Mouse (Mus musculus) layer of hippocampus, adult 2 months (tissue): ENCODE measurements around the gene Fmo2. TPM values are rescaled to one million over a fixed set of nuclear protein-coding genes. Genes with fewer than 3 reads are reported as not detected.

Experiments used
- DNase-seq, 2 experiments: peaks; one replicate each; pipeline ENCODE4 v3.0.0; 2022; ENCODE audit warnings: low spot score in 2 of 2
- H3K27ac ChIP-seq: fragments of 200-600 bp; 2 replicates; pipeline ENCODE4 v1.8.1; 2022
- H3K4me3 ChIP-seq: fragments of 200-600 bp; 2 replicates; pipeline ENCODE4 v1.8.1; 2022; ENCODE audit warnings: mild to moderate bottlenecking
- CTCF ChIP-seq: fragments of 200-600 bp; conservative IDR thresholded peaks from 2 replicates; pipeline ENCODE4 v1.8.1; 2022; ENCODE audit warnings: antibody characterized with exemption, mild to moderate bottlenecking, moderate library complexity
- total RNA-seq, 2 experiments: library from RNA; stranded (reverse); gene quantifications; 2 replicates each; pipeline ENCODE4 v1.2.3; 2021

The Fmo2 gene
- total RNA-seq, 2 experiments from 2014 or later = 2.4 to 2.7 TPM

- TF ChIP-seq CTCF = no peak
- Histone ChIP-seq H3K27ac (no peak overlapping the region), H3K4me3 (no peak overlapping the region)
- DNase-seq = no peak
Observed at GRCm38 (mm10) chr1:162930631-162931030, 32.1 kb upstream of the Fmo2 start.

- TF ChIP-seq CTCF = no peak
- DNase-seq = no peak
- no peak overlapping the region for H3K4me3 ChIP-seq
- H3K27ac ChIP-seq = no peak overlapping the region
Observed at GRCm38 (mm10) chr1:162929146-162929545, 30.6 kb upstream of the Fmo2 start.

DNA sequence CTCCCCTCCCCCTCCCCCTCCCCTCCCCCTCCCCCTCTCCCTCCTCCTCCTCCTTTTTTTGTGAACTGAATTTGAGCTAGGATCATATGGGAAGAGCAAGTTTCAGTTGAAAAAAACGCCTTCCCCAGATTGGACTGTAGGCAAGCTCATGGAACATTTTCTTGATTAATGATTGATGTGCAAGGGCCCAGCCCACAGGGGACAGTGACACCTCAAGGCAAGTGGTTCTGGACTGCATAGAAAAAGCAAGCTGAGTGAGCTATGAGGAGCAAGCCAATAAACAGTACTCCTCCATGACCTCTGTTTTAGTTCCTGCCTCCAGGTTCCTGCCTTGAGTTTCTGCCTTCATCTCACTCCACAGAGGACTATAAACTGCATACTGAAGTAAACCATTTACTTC, 26.6 kb upstream of the Fmo2 start:
- no peak overlapping the region for H3K27ac ChIP-seq
- TF ChIP-seq CTCF = no peak
- H3K4me3 ChIP-seq = no peak overlapping the region
- DNase-seq = no peak

- TF ChIP-seq CTCF = no peak
- Histone ChIP-seq H3K4me3 (no peak overlapping the region), H3K27ac (no peak overlapping the region)
- no peak for DNase-seq
Observed at GRCm38 (mm10) chr1:162916661-162917060, 18.1 kb upstream of the Fmo2 start.

- no peak for DNase-seq
- no peak overlapping the region for H3K27ac ChIP-seq
- H3K4me3 ChIP-seq = no peak overlapping the region
- TF ChIP-seq CTCF = no peak
Observed at GRCm38 (mm10) chr1:162914932-162915556, 16.5 kb upstream of the Fmo2 start.

GRCm38 (mm10) chr1:162912085-162912484, 13.6 kb upstream of the Fmo2 start:
- Histone ChIP-seq H3K27ac (no peak overlapping the region), H3K4me3 (no peak overlapping the region)
- DNase-seq = no peak
- no peak for TF ChIP-seq CTCF

GRCm38 (mm10) chr1:162901879-162902278, 3.4 kb upstream of the Fmo2 start:
- no peak overlapping the region for H3K4me3 ChIP-seq
- no peak for DNase-seq
- no peak overlapping the region for H3K27ac ChIP-seq
- TF ChIP-seq CTCF = no peak

- peak; percentile 41 to 81 for DNase-seq
- Histone ChIP-seq H3K27ac (no peak overlapping the region), H3K4me3 (no peak overlapping the region)
- peak; percentile 90 for TF ChIP-seq CTCF
Observed at GRCm38 (mm10) chr1:162895900-162896299, 2.6 kb downstream of the Fmo2 start.

- TF ChIP-seq CTCF = no peak
- no peak overlapping the region for H3K27ac ChIP-seq
Observed at GRCm38 (mm10) chr1:162893014-162893413, 5.5 kb downstream of the Fmo2 start.

DNA sequence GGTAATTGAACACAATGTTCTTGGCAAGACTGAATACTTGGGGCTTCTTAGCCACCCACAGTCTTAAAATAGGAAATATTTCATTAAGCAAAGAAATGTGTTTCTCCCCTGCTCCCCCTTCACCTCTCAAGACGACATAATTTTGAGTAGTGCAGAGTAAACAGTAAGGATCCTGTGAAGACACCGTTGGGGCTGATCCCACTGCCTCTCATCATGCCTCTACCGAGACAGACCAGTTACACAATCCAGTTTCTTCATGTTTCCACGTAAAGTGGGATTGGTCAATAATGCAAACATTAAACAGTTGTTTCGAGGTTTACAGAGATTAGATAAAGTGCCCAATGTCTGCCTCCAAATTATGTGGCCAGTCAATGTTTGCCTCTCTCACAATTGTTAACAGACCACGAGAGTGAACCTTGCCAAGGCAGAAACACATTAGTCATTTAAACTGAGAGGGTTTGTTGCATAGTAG, 6.5 kb downstream of the Fmo2 start:
- no peak for DNase-seq
- Histone ChIP-seq H3K27ac (no peak overlapping the region), H3K4me3 (no peak overlapping the region)
- no peak for TF ChIP-seq CTCF

More at GRCm38 (mm10) chr1:162893014-162893413, 5.5 kb downstream of the Fmo2 start:
- no peak for DNase-seq
- no peak overlapping the region for H3K4me3 ChIP-seq

DNA sequence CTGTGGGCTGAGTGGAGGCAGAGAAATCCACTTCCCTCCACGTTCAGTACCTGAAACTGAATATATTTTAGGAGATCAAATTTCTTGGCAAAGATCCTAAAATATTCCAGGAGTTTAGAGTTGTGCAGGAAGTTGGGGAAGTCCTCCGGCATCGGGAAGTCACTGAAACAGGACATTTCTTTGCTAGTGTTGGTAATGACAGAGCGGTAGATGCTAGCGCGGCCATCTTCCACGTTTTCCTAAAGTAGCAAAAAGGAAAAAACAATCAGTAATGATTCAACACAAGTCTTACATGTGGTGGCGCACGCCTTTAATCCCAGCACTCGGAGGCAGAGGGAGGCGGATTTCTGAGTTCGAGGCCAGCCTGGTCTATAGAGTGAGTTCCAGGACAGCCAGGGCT, 9.9 kb downstream of the Fmo2 start:
- TF ChIP-seq CTCF = no peak
- DNase-seq = no peak
- Histone ChIP-seq H3K27ac (no peak overlapping the region), H3K4me3 (no peak overlapping the region)

DNA sequence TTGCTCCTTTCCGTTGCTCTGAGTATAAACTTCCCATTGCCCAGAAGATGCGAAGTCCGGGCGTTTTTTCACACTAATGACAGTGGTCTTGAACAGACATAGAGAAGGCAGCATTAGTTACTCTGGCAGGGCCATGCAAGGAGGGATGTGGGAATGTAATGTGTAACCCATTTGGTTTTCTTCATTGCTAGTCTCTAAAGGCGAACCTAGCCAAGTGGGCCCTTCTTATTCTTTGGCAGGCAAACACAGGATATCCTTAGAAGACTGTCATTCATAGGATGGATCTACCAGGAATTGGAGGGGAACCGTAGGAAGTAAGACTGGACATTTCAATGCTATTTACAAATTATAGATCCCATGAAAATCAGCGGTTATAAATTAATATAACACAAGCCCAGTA, 10.9 kb downstream of the Fmo2 start:
- no peak for TF ChIP-seq CTCF
- H3K4me3 ChIP-seq = no peak overlapping the region
- no peak for DNase-seq
- H3K27ac ChIP-seq = no peak overlapping the region

GRCm38 (mm10) chr1:162886138-162886816, 12.2 kb downstream of the Fmo2 start:
- TF ChIP-seq CTCF = 0 out of 2 replicates have a peak, but pooled peaks have one; percentile 5
- no peak overlapping the region for H3K4me3 ChIP-seq
- DNase-seq = no peak
- no peak overlapping the region for H3K27ac ChIP-seq

DNA sequence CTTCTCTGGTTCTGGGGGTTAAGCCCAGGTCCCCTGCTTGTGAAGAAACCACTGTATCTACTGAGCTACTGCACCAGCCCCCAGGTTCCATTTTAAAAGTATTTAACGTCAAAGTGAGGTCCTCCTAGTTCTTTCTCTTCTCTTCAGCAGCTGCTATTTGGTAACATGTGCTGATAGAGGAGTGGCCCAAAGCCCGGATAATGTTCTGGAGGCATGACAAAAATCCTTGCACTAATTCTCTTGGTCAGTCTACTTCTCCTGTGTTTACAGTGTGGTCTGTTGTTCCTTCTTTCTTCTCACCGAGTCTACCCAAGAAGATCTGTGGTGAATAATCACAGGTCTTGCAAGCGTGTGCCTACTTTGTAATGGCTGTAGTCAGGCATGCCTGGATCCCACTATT, 15.8 kb downstream of the Fmo2 start:
- H3K27ac ChIP-seq = no peak overlapping the region
- no peak for TF ChIP-seq CTCF
- DNase-seq = no peak
- no peak overlapping the region for H3K4me3 ChIP-seq
